Mouse (Mus musculus) liver, postnatal 0 days (tissue): ENCODE data around the gene Ewsr1.

Experiments used
- CTCF ChIP-seq: sonication (generic); IDR thresholded peaks from 2 replicates; pipeline ENCODE4 v1.5.1; 2016; ENCODE audit warnings: antibody characterized with exemption, low read depth
- EP300 ChIP-seq: IDR thresholded peaks from 2 replicates; pipeline ENCODE4 v1.6.1; 2016; ENCODE audit warnings: antibody characterized with exemption, low read depth, mild to moderate bottlenecking

DNA sequence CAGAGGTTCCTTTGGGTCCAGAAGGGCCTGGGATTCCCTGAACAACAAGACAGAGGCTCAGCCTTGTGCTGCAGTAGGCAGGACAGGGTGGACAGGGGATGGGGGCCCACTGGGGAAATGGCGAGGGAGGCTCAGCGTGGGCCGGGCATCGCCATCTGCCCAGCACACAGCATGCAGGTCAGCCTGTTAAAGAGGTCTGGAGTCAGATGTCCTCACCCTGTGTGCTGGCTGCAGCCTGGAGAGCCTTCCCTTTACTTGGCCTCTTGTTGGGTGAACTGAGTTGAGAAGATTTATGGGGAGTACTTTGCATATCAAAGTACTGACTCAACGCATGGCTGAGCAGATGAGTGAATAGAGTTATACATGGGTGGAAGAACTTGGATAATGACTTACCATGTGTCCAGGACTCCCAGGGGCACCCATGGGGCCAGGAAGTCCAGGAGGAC, 30.0 kb upstream of the Ewsr1 start:
- TF ChIP-seq CTCF (no peak), EP300 (no peak)
